Mouse (Mus musculus) T-cell, adult 2 months (primary cell): ENCODE measurements around the gene Usf3.

Source experiments
- DNase-seq: peaks from one replicate; pipeline ENCODE4 v3.0.0; 2022; ENCODE audit warnings: low spot score

Gene Usf3

DNA sequence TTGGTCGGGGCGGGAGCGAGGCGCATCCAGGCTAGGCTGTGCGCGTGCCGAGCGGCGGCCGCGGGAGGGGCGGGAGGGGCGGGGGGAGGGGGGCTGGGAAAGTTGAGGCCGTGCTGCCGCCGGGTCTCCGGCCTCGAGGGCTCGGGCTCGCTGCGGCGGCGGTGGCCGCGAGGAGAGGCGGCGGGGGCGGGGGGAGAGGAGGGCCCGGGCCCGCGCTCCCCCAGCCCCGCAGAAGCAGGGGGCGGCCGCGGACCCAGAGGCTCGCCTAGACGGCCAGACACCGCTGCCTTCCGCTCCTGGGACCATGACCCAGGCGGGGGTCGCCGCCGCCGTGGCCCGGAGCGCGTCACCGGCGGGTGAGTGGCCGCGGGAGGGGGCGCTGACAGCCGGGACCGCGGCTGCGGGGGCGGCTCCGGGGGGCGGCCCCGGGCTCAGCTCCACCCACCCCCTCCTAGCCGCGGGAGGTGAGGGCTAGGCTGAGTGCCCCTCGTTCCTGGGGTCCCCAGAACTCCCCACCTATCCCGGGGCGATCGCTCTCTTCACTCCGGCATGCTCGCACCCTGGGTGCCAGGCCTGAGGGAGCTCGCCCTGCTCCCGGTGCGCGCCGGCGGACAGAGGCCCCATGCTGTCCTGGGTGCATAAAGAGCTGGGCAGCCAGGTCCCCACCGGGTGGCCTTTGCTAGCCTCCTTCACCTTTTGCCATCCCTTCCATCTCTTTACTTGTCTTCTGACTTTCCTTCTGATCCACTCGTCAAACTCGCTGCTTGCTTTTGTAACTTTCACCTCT lies at the start of gene Usf3:
Usf3 (plus strand) TSS at position 92 of the 787 bp plus-strand sequence.
- peak; percentile 50 for DNase-seq

DNA sequence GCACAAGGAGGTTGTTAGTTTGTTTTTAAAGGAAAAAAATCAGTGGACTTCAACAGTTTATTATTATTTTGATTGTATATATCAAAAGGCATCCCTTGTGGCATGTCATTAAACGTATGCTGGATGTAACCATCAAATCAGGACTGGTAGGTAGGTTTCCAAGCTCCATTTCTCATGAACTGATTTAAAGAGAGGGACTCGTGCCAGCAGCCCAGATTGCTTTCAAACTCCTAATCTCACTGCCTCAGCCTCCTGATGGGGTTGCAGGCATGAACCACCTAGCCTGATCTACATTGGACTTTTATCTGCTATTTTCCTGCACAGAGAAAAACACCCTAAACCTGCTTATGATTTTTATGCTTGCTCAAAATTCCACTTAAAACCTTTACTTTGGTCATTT lies 49.3 kb upstream of the Usf3 start:
- DNase-seq: no peak

DNA sequence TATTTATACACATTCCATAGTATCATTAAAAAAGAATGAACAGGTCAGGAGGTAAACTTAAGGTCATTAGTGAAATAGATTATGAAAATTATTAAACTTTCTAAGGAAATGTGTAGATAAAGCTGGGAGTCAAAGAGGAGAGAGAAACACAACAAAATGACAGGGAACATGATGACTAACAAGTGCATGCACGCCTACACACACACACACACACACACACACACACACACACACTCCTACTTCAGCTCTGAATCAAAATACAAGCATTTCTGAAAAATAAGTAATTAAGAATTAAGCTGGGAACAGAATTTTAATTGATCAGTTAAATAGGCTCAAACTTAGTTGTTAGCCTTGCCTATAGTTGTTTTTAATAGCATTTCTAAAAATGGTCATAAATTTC lies 48.3 kb upstream of the Usf3 start:
- DNase-seq: no peak

DNA sequence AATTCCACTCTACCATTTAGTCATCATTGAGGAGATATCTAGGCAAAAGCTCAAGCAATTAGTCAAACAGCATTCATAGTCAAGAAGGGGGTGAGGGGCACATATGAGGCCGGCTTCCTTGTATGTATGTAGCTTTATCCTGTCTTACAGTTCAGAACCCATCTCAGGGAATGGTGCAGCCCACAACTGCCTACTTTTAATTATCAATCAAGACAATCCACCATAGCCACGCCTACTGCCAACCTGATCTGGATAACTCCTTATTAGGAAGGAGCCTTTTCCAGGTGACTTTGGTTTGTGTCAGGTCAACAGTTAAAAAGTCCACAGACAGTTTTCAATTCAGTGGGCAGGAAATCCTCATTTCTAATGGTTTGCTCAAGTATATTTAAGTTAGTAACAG lies 47.6 kb upstream of the Usf3 start:
- no peak for DNase-seq

DNA sequence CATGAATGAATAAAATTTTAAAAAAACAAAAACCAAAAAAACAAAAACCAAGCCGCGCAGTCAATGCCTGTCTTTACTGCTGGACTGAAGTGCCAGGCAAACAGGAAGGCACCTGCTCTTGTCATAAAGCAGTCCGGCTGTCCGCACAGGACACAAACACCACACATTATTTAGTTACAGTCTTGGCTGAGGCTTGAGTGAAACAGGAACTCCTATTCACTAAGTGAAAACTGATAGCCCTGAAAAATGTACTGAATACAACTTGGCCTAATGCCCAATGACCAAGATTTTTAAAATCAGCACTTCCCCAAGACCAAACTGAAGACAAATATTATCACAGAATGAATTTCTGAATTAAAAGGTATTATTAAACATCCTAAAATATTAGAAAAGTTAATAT lies 46.6 kb upstream of the Usf3 start:
- no peak for DNase-seq

DNA sequence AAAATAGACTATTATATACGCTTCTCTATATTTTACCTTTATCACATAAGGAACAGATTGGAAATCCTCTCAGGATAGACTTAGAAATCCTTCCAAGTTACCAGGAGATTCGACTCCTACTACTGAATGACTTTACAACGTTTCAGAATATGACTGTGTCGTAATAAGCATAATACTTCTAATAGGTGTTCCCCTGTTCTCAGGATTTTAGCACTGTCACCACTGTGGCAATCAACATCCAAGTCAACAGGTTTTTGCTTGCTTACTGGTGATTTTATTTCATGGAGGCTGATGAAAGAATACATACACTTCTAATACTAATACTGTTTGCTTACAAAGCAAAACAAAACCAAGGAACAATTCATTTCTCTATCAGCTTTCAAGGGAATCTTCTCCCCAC lies 40.7 kb upstream of the Usf3 start:
- DNase-seq: no peak

DNA sequence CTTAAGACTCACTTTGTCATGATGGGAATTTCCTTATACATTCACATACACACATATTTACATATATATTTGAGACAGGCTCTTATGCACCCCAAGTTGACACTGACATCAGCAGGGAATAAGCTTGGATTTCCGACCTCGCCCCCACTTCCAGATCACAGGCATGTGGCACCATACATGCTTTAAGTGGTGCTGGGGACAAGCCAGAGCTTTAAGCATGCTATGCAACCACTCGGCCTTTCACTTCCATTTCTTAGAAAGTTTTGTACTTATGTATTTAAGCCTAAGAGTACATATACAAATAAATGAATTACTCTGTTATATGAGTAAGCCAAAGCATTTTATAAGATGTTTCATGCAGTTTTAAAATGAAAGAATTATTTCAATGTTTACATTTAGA lies 39.9 kb upstream of the Usf3 start:
- DNase-seq: no peak

DNA sequence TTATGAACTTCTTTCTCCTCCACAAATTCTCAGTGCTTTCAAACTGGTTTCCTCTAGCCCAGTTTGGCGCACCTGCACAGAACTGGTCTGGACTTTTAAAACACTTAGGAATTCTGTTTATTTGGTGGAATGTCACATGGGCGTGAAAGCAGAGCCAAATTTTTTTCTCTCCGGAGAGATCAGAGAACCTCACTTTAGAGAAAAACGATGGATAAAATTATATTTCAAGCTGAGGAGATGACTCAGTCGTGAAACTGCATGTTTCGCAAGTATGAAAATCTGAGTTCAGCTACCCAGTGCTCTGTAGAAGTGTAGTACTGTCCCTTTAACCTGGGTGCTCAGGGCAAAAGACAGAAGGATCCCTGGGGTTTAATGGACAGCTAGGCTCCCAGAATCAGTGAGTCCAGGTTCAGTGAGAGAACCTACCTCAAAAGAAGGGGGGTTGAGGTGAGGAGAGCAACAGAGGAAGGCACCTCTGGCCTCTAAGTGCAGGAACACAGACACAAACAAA lies 36.5 kb upstream of the Usf3 start:
- DNase-seq: no peak

DNA sequence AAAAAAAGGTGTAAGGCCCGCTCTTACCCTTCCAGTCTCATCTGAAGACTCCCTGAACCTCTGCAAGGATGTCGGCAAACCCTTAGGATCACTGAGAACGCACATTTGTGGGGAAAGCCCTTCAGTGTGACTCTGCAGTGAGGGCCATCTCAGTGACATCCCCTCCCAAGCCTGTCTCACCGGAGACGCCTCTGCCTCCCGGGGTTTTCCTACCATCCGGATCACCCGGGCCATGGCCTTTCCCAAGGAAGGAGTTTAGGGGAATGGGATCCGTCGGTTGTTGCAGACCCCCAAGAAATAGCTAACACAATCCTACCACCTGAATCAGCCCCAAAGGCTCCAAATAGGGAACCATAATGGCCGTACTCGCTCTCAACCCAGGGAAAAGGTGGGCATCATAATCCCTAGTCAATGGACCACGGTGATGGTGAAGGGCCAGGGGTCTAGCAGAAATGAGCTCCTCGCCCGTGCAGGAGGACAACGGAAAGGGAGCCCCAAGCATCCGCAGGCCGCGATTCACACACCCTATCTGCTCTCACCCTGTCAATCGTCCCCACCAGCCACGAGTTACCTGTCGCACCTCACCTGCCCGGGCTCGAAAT lies 34.6 kb upstream of the Usf3 start:
- DNase-seq: peak; percentile 1

DNA sequence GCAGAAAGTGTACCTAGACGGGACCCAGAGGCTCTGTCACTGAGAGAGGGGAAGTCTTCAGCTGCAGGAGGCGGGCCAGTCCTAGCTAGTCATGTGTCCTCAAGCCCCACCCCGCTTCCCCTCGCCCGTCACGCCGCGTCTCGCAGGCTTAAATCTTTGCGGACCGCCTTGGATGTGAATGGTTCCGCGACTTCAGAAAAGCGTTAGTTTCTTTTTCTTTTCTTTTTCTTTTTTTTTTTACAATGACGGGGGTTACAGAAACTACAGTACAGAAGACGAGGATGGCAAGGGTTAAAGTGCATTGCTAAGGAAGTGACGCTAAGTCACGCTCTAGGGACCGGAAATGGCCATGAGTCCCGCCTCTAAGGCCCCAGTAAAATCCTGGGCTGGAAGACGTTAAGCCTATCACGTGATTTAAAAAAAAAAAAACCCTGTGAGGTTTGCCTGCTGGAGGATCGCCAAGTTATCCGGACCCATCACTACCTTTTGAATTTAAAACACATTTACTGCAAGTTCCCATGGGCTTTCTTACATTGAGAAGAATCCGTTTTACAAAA lies 34.0 kb upstream of the Usf3 start:
- DNase-seq: peak; percentile 88

DNA sequence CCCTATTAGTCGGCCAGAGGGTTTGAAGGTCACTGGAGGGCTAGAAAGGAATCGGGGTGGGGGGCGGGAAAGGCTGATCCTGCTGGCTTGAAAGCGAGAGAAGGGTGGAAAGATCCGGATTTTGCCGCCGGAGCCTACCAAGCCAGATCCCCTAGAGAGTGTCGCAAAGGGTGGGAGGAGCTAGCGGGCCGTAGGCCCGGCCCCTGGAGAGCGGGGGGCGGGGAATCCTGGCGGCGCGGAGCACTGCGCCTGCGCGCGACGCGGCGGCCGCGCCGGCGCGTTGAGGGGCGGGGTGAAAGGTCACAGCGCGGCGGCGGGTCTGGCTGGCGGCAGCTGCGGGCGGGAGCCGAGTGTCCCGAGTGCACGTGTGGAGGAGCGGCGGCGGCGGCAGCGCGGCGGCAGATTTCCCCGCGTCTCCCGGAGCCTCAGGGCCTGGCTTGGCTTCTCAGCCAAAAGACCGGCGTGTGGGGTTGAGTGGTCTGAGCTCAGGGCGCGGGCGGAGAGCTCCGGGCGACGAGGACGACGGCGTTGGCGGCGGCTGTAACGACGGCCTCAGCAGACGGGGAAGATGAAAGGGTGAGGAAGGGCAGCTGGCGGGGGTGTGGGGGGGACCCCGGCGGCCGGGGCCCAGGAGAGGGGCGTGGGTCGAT lies 33.4 kb upstream of the Usf3 start, which contains the start of the genes Atp6v1a and Naa50:
Atp6v1a (minus strand) TSS at position 170 of the 650 bp plus-strand sequence.
Naa50 (plus strand) TSS at position 295 of the 650 bp plus-strand sequence.
- peak; percentile 90 for DNase-seq

DNA sequence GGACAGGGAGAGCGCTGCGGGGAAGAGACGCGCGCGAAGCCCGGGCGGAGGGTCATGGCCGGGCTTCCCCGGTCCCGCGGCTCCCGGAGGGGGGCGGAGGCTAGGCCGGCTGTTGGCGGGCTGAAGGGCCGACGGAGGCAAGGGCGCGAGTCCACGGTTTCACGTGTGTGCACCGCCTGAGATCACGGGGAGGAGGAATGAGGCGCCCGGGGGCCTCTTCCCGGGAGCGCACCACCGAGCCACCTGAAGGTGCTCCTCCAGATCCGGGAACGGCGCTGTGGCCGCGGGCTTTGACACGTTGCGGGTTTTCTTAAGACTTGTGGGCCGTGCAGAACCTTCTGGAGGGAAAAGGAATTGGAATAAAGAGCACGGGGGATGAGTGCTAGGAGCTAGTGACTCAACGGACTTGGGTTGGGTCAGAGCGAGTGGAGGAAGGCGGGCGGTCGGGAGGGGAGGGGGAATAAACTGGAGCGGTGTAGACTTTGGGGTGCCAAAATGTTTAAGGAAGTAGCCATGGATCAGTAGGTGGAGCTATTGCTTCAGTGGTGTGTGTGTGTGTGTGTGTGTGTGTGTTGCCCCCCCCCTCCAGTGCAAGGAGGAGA lies 32.8 kb upstream of the Usf3 start:
- peak; percentile 72 for DNase-seq

DNA sequence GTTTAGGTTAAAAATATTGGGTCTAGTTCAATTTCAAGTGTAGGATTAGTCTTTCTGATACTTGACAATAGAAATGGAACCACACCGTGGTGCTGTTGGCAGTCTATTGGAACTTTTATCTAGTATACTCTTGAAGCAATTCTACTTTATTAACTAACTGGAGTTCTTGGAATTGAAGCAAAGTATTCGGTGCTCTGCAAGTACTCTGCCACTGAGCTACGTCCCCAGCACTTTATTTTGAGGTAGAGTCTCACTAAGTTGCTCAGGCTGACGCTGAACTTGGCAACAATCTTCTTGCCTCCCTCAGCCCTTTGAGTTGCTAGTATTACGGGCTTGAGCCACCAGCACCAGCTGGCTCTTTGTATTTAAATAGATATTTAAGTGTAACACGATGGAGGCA lies 31.6 kb upstream of the Usf3 start:
- DNase-seq: no peak

DNA sequence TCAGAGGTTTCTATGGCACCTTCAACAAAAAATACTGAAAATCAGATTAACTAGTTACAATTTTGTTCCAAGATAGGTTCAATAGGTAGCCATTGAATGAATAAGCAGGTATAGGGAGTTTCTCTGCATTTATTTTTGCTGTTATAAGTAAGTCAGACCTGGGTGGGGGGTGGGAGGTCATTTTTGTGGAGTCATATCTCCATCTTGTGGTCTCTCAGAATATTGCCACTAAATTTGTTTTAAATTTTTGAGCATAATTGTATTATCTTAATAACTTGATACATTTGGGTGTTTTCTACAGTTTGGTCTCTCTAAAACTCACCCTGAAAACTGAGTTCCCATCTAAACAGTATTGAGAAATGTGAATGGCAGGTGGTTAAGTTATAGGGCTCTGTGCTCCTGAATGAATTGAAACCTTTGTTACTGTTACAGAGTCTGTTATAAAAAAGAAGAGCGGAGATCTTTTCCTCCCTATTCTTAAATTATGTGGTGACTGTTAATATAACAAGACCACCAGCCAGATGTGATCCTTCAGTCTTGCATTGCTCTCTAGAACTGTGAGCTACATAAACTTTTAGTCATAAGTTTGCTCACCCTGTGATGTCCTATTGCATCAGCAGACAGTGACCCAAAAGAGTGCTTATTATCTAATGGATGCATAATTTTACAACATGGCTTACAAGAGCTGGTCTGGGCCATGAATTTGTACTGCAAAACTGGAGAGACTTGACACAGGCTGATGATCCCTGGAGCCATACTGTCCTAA lies 23.9 kb upstream of the Usf3 start:
- DNase-seq: no peak

DNA sequence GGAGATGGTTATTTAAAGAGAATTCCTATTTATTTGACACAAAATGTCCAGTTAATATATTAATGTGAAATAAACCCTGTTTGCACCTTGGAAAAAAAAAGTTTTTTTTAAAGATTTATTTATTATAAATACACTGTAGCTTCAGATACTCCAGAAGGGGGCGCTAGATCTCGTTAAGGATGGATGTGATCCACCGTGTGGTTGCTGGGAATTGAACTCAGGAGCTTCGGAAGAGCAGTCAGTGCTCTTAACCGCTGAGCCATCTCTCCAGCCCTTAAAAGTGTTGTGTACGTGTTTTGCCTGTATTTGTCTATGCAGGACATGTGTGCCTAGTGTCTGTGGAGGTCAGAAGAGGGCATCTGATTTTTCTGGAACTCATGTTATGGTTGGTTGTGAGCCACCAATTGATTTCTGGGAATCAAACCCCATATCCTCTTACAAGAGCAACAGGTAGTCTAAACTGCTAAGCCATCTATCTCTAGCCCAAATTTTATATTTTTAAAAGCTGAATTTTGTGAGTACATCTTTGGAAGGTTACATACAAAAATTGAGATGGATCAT lies 18.5 kb upstream of the Usf3 start:
- no peak for DNase-seq

DNA sequence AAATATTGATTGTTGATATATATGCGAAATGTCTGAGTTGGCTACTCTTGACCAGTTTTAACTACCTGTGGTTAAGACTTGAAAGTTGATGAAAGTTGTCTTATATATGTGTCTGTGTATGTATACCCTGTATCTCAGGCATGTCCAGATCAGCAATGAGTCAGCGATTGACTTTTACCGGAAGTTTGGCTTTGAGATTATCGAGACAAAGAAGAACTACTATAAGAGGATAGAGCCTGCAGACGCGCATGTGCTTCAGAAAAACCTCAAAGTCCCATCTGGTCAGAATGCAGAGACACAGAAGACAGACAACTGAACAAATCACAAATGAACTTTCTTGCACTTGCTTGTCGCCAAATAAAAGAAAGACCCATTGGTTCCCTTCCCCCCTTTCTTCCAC lies 13.7 kb upstream of the Usf3 start:
- no peak for DNase-seq

DNA sequence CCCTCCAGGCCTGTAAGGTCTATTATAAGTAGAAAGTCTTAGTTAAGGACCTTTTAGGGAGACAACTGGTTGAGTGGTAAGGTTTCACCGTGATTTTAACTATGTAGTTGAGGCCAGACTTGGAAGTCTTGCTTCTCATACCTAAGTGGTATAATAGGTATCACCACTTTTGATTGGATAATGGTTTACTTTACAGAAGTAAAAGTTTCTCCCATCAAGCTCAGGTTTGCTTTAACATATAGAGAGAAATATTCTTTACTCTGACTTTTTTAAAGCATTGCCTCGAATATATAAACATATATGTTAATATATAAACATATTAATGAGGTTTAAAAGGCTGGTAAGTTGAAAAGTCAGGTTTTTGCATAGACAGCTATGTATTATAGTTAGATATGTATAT lies 9.2 kb upstream of the Usf3 start:
- no peak for DNase-seq

DNA sequence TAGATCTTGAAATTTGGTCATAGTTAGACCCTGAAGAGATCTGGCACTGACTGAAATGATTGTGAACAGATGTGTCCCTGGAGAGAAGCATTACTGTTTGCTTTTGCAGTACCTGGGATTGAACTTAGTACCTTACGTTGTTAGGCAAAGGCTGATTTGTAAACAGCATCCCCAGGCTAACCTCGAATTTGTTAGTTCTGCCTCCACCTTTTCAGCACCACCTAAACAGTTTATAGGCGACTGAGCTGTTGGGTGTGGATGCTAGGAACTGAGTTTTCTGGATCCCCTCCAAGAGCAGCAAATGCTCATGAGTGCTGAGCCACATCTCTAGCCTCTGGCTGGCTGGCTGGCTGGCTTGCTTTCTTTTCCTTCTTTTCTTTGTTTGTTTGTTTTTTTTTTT lies 7.9 kb upstream of the Usf3 start:
- no peak for DNase-seq

DNA sequence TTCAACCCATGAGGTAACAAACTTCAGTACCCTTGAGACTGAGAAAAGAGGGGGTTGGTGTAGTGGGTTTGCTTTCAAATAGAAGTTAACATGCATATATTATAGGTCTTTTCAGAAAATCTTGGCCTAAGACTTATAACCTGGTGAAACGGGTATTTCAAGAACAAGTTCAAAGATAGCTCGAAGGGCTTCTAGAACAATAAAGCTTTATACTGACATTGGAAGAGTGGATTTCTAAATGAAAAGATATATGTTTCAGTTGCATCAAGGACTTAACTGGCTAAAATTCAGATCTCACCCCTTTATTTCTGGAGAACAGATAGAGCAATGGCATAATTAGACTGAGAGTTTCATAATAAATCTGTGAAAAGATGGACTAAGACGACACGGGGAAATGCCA lies 4.1 kb upstream of the Usf3 start:
- DNase-seq: no peak

DNA sequence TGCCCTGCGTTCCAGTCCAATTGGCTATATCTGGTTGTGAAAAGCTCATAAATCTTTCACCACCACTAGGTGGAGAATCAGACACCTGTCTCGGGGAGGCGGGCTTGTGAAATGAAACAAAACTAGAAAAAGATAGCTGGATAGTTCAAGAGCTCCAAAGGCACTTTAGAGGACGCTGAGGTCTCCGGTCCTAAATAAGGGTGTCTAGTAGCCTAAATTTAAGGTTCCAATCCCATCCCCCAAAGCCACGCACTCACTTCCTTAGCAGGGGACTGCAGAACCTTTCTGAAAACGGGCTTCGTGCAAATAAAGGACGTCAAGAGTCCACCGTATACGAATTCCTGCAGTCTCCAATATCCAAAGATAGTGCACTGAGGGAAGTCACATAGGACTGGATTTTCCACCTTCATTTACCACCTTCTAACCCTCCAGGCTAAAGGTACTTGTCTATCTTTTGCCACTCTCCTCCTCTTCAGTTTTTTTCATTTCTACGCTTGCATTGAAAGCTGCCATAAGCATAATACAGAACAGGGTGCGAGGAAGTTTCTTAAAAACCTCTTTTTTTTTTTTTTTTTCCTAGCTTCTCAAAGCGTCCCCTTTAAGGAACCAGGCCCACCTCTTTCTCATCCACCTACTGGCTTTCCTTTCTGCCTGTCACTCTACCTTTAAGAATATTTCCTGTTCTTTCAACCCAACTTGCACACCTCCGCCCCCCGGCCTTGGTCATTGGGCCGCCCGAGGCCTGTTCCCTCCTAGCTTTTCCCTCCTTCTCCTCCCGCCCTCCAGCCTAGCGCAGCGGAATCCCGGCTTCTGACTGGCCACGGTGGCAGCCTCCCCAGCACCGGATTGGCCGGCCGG lies 520 bp upstream of the Usf3 start:
- DNase-seq: peak; percentile 99
